Mouse (Mus musculus): ENCODE measurements around the gene Mt3. TPM values are rescaled to one million over a fixed set of nuclear protein-coding genes. Genes with fewer than 3 reads are reported as not detected.

The Mt3 gene
- total and polyA plus RNA-seq, 3 experiments, result not detected

GRCm38 (mm10) chr8:94127711-94128110 lies 24.7 kb upstream of the Mt3 start:
- no peak overlapping the region for H3K4me3 ChIP-seq (ENCODE audit: control insufficient read depth in 1 of 2, insufficient read depth in 1 of 2, low read depth in 2 of 2, low read length in 2 of 2)
- no peaks in the 10 kb centered on the region for H3K36me3 ChIP-seq (ENCODE audit: control insufficient read depth in 1 of 2, insufficient read depth in 2 of 2, low read length in 2 of 2)
- no peak for DNase-seq (ENCODE audit: low read depth, low spot score)
- no peak for TF ChIP-seq MYB (IDR thresholded peaks at IDR 0.05; ENCODE audit: low read depth, low read length)
- no peak for TF ChIP-seq RAD21 (IDR thresholded peaks at IDR 0.05; ENCODE audit: low read depth, low read length)
- TF ChIP-seq ZNF384 (IDR thresholded peaks at IDR 0.05; ENCODE audit: low read depth, low read length), result no peak
- no peak for TF ChIP-seq ZKSCAN1 (IDR thresholded peaks at IDR 0.05; ENCODE audit: low read depth, low read length)
- TF ChIP-seq KAT2A (conservative IDR thresholded peaks at IDR 0.05; ENCODE audit: low read depth, low read length), result no peak
- TF ChIP-seq POLR2A (IDR thresholded peaks at IDR 0.05; ENCODE audit: control insufficient read depth in 1 of 2, insufficient read depth in 1 of 2, low read depth in 1 of 2, low read length in 2 of 2, poor library complexity in 1 of 2), result no peak
- no peak for TF ChIP-seq HCFC1 (IDR thresholded peaks at IDR 0.05; ENCODE audit: low read depth, low read length)
- no peak for TF ChIP-seq MXI1 (IDR thresholded peaks at IDR 0.05; ENCODE audit: low read depth, low read length)
- TF ChIP-seq MAZ (IDR thresholded peaks at IDR 0.05; ENCODE audit: low read depth, low read length), result no peak
- TF ChIP-seq TBP (IDR thresholded peaks at IDR 0.05; ENCODE audit: low read depth, low read length), result no peak
- no peak for TF ChIP-seq CTCF (IDR thresholded peaks at IDR 0.05 in 2 of 3, conservative IDR thresholded peaks at IDR 0.05 in 1 of 3; ENCODE audit: control insufficient read depth in 1 of 3, insufficient read depth in 1 of 3, low read depth in 2 of 3, low read length in 3 of 3, poor library complexity in 1 of 3, severe bottlenecking in 1 of 3)
- no peak for TF ChIP-seq MYC (IDR thresholded peaks at IDR 0.05; ENCODE audit: low read depth, low read length)
- TF ChIP-seq TCF12 (IDR thresholded peaks at IDR 0.05; ENCODE audit: low read depth, low read length), result no peak
- H3K9ac ChIP-seq (ENCODE audit: control insufficient read depth, low read depth, low read length, poor library complexity, severe bottlenecking), result no peak overlapping the region
- H3K9me3 ChIP-seq (replicated peaks; ENCODE audit: insufficient read depth, low read length), result no peaks in the 10 kb centered on the region
- no peak overlapping the region for H3K27ac ChIP-seq (ENCODE audit: control insufficient read depth, low read depth, low read length)
- H3K79me2 ChIP-seq (ENCODE audit: control insufficient read depth, insufficient read depth, low read length, poor library complexity), result no peaks in the 10 kb centered on the region
- H3K4me1 ChIP-seq (ENCODE audit: control insufficient read depth in 1 of 2, insufficient read depth in 2 of 2, low read length in 2 of 2), result no peaks in the 10 kb centered on the region
- H3K27me3 ChIP-seq (ENCODE audit: control insufficient read depth in 1 of 2, insufficient read depth in 2 of 2, low read length in 2 of 2), result peaks cover 2 to 22% of the 10 kb centered on the region in 2 experiments; a peak in 3 of 4 replicates

DNA sequence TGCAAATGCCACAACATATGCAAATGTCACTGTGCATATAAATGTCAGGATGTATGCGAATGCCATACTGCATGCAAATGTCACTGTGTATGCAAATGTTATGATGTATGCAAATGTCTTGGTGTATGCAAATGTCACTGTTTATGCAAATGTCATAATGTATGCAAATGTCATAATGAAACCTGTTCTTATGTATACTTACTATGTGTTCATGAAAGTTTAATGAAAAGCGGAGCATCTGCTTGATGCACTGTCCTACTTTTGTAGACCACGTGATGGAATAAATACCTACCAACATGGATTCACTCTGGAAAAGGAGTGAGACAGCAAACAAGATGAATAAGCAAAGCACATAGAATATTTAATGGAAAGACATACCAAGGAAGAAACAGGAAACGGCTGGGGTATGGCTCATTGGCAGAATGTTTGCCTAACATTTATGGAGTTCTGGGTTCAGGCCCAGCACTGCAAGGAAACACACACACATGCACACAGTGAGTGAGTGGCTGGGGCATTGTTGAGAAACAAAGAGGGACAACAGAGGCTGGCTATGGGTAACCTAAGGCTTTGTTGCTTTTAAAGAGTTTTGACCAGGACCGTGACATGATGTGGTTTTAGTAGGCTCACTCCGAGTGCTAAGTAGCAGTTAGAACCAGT lies 23.1 kb upstream of the Mt3 start:
- H3K27me3 ChIP-seq (ENCODE audit: control insufficient read depth in 1 of 2, insufficient read depth in 2 of 2, low read length in 2 of 2), result peaks cover 2 to 15% of the 10 kb centered on the region in 2 experiments; a peak in 3 of 4 replicates
- no peaks in the 10 kb centered on the region for H3K36me3 ChIP-seq (ENCODE audit: control insufficient read depth in 1 of 2, insufficient read depth in 2 of 2, low read length in 2 of 2)
- no peaks in the 10 kb centered on the region for H3K9me3 ChIP-seq (replicated peaks; ENCODE audit: insufficient read depth, low read length)
- TF ChIP-seq POLR2A (IDR thresholded peaks at IDR 0.05; ENCODE audit: control insufficient read depth in 1 of 2, insufficient read depth in 1 of 2, low read depth in 1 of 2, low read length in 2 of 2, poor library complexity in 1 of 2), result no peak
- no peak for TF ChIP-seq MAX (IDR thresholded peaks at IDR 0.05; ENCODE audit: low read length)
- no peak for TF ChIP-seq POLR2AphosphoS2 (IDR thresholded peaks at IDR 0.05; ENCODE audit: low read length)
- no peak for TF ChIP-seq GATA1 (IDR thresholded peaks at IDR 0.05; ENCODE audit: low read depth, low read length)
- H3K4me1 ChIP-seq (ENCODE audit: control insufficient read depth in 1 of 2, insufficient read depth in 2 of 2, low read length in 2 of 2), result no peaks in the 10 kb centered on the region
- no peak overlapping the region for H3K9ac ChIP-seq (ENCODE audit: control insufficient read depth, low read depth, low read length, poor library complexity, severe bottlenecking)
- no peak overlapping the region for H3K27ac ChIP-seq (ENCODE audit: control insufficient read depth, low read depth, low read length)
- H3K79me2 ChIP-seq (ENCODE audit: control insufficient read depth, insufficient read depth, low read length, poor library complexity), result no peaks in the 10 kb centered on the region
- DNase-seq (ENCODE audit: low read depth, low spot score), result no peak
- no peak overlapping the region for H3K4me3 ChIP-seq (ENCODE audit: control insufficient read depth in 1 of 2, insufficient read depth in 1 of 2, low read depth in 2 of 2, low read length in 2 of 2)
